Mouse (Mus musculus): Measurements from ENCODE around the gene Ephb6. TPM values are rescaled to one million over a fixed set of nuclear protein-coding genes. Genes with fewer than 3 reads are reported as not detected.
"Not testable (repeated sequence)": the region's sequence is repeated elsewhere in the genome, so short reads cannot be mapped to it uniquely, and the experiment has no call there.

The Ephb6 gene
- polyA plus RNA-seq, 1 experiment from 2014 or later = 11.9 TPM

GRCm38 (mm10) chr6:41562598-41562997, 42.7 kb upstream of the Ephb6 start:
- no peak for ATAC-seq (replicated peaks; ENCODE audit: low FRiP score, low read depth)
- Histone ChIP-seq H3K27ac (no peak overlapping the region), H3K36me3 (ENCODE audit: insufficient read depth, low read length) (no peaks in the 10 kb centered on the region), H3K4me2 (ENCODE audit: low read length) (no peak overlapping the region), H3K27me3 (ENCODE audit: insufficient read depth, low read length) (no peaks in the 10 kb centered on the region), H3K9ac (ENCODE audit: low read depth, low read length) (no peak overlapping the region), H3K4me1 (replicated peaks; ENCODE audit: insufficient read depth, low read length) (no peaks in the 10 kb centered on the region), H3K4me3 (replicated peaks; ENCODE audit: low read depth, low read length) (no peak overlapping the region), H3K9me3 (replicated peaks; ENCODE audit: low read length) (no peaks in the 10 kb centered on the region)
- no peak for TF ChIP-seq CTCF (IDR thresholded peaks at IDR 0.05; ENCODE audit: low read depth)
- DNase-seq (ENCODE audit: low spot score) = no peak
- WGBS = 88% methylated on average over 4 of the region's 4 CpGs

DNA sequence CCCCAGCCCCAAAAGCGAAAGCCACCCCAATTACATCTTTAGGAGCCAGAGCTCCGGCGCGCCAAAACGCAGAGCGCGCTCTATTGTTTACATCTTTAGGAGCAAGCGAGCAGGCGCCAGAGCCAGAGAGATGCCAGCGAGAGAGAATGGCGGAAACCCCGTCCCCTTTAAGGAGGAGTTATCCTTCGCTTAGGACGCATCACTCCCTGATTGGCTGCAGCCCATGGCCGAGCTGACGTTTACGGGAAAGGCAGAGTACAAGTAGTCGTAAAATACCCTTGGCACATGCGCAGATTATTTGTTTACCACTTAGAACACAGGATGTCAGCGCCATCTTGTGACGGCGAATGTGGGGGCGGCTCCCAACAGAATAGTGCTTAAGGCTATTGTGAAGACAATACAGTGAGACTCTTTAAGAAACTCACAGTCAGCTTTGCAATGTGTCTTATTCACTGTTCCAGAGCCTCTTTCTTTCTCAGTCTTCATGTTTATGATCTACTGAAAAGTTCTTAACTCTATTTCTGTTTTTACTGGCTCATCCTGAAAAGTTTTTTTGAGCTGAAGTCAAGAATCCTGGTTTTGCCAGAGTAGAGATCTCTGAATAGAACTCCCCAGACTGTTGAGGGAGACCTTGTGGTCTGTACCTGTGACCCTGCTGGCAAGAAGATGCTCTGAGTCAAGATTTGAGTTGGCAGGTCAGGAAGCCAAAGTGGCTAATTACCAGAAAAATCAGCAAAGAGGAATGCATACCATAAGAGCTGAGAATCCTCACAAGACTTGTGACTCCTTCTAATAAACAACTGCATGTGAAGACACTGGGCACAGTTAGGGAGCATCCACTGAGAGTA, 42.0 kb upstream of the Ephb6 start:
- H3K4me1 ChIP-seq (replicated peaks; ENCODE audit: insufficient read depth, low read length); H3K9ac ChIP-seq (ENCODE audit: low read depth, low read length); H3K27me3 ChIP-seq (ENCODE audit: insufficient read depth, low read length); H3K4me3 ChIP-seq (replicated peaks; ENCODE audit: low read depth, low read length); H3K27ac ChIP-seq; ATAC-seq (replicated peaks; ENCODE audit: low FRiP score, low read depth); H3K9me3 ChIP-seq (replicated peaks; ENCODE audit: low read length); H3K4me2 ChIP-seq (ENCODE audit: low read length); H3K36me3 ChIP-seq (ENCODE audit: insufficient read depth, low read length): not testable (repeated sequence)
- peak; percentile 11 for DNase-seq (ENCODE audit: low spot score)
- WGBS = 75% methylated on average over 4 of the region's 23 CpGs

DNA sequence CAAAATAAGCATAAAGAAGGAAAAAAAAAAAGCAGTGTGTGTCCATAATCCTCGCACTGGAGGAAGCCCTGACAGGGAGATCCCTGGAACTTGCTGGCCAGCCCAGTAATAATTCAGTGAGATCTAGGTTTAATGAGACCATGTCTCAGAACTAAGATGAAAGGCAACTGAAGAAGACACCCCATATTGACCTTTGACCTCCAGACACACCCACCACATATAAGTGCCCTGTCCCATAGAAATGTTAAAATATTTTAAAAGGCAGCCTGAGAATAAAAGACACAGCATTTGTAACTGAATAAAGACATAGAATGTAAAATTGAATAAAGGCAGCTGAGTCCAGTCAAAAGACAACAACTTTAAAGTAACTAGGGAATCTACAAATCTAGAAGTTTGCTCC, 40.0 kb upstream of the Ephb6 start:
- H3K9me3 ChIP-seq (replicated peaks; ENCODE audit: low read length) = no peaks in the 10 kb centered on the region
- DNase-seq (ENCODE audit: low spot score) (no peak), ATAC-seq (replicated peaks; ENCODE audit: low FRiP score, low read depth) (no peak)
- 64% methylated on average over 1 of the region's 1 CpGs for WGBS
- no peaks in the 10 kb centered on the region for H3K36me3 ChIP-seq (ENCODE audit: insufficient read depth, low read length)
- no peak overlapping the region for H3K4me3 ChIP-seq (replicated peaks; ENCODE audit: low read depth, low read length)
- H3K27me3 ChIP-seq (ENCODE audit: insufficient read depth, low read length) = no peaks in the 10 kb centered on the region
- TF ChIP-seq CTCF (IDR thresholded peaks at IDR 0.05; ENCODE audit: low read depth) = no peak
- H3K27ac ChIP-seq = no peak overlapping the region
- H3K9ac ChIP-seq (ENCODE audit: low read depth, low read length) = no peak overlapping the region
- no peak overlapping the region for H3K4me2 ChIP-seq (ENCODE audit: low read length)
- H3K4me1 ChIP-seq (replicated peaks; ENCODE audit: insufficient read depth, low read length) = no peaks in the 10 kb centered on the region

- H3K27me3 ChIP-seq (ENCODE audit: insufficient read depth, low read length) = no peaks in the 10 kb centered on the region
- ATAC-seq (replicated peaks; ENCODE audit: low FRiP score, low read depth) = no peak
- H3K4me3 ChIP-seq (replicated peaks; ENCODE audit: low read depth, low read length) = no peak overlapping the region
- DNase-seq (ENCODE audit: low spot score) = no peak
- no peak overlapping the region for H3K9ac ChIP-seq (ENCODE audit: low read depth, low read length)
- 88% methylated on average over 4 of the region's 4 CpGs for WGBS
- H3K4me2 ChIP-seq (ENCODE audit: low read length) = no peak overlapping the region
- TF ChIP-seq CTCF (IDR thresholded peaks at IDR 0.05; ENCODE audit: low read depth) = no peak
- H3K36me3 ChIP-seq (ENCODE audit: insufficient read depth, low read length) = no peaks in the 10 kb centered on the region
- no peaks in the 10 kb centered on the region for H3K4me1 ChIP-seq (replicated peaks; ENCODE audit: insufficient read depth, low read length)
- H3K9me3 ChIP-seq (replicated peaks; ENCODE audit: low read length) = no peaks in the 10 kb centered on the region
- H3K27ac ChIP-seq = no peak overlapping the region
These were observed 38.3 kb upstream of the Ephb6 start for GRCm38 (mm10) chr6:41566965-41567364.

DNA sequence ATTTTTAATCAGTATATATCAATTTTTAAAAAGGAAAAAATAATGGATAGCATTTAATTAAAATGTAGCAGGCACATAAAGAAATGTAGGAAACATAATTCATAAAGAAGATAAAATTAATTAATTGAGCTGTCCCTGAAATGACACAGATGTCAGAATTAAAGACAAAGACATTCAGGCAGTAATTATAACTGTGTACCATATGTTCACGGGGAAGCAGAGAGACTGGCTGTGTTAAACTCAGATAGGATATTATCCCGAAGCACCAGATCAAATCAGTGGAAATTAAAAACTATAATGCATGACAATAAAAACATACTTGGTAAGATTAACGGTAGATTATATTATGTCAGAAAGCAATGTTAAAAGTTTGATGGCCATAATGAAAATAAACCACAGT, 36.2 kb upstream of the Ephb6 start:
- no peak overlapping the region for H3K4me3 ChIP-seq (replicated peaks; ENCODE audit: low read depth, low read length)
- H3K4me2 ChIP-seq (ENCODE audit: low read length) = no peak overlapping the region
- no peak overlapping the region for H3K27ac ChIP-seq
- H3K9ac ChIP-seq (ENCODE audit: low read depth, low read length) = no peak overlapping the region
- H3K9me3 ChIP-seq (replicated peaks; ENCODE audit: low read length) = no peaks in the 10 kb centered on the region
- WGBS = 73% methylated on average over 3 of the region's 3 CpGs
- no peaks in the 10 kb centered on the region for H3K27me3 ChIP-seq (ENCODE audit: insufficient read depth, low read length)
- H3K4me1 ChIP-seq (replicated peaks; ENCODE audit: insufficient read depth, low read length) = no peaks in the 10 kb centered on the region
- ATAC-seq (replicated peaks; ENCODE audit: low FRiP score, low read depth) (no peak), DNase-seq (ENCODE audit: low spot score) (no peak)
- H3K36me3 ChIP-seq (ENCODE audit: insufficient read depth, low read length) = no peaks in the 10 kb centered on the region
- no peak for TF ChIP-seq CTCF (IDR thresholded peaks at IDR 0.05; ENCODE audit: low read depth)

DNA sequence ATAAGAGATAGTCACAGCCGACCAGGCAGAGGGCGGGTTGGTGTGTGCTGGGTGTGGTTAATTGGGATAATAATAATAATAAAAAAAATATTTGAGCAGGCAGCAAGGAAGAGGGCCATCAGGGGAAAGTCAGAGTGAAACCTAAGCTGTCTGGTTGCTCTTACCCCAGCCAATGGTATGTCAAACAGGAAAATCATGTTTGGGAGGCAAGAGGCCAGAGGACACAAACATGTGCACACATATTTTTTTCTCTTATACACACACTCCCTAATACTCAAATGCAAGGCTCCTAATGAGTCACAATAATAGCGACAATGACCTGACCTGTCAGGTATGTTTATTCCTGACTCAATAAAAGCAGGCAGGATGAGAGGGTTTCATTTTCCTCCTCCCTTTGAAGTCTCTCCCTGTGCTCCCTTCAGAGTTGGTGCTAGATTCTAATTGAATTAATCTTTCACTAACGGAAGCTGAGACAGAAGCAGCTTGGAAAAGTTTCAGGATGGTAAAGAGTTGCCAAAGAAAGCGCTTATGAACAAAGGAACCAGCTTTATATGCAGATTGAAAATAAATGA, 28.7 kb upstream of the Ephb6 start:
- 43% methylated on average over 5 of the region's 5 CpGs for WGBS
- ATAC-seq (replicated peaks; ENCODE audit: low FRiP score, low read depth) = peak; percentile 46; the same call in 1 of the 2 replicates

More for the DNA sequence above, 28.7 kb upstream of the Ephb6 start:
- no peak overlapping the region for H3K27ac ChIP-seq
- H3K4me1 ChIP-seq (replicated peaks; ENCODE audit: insufficient read depth, low read length) = no peaks in the 10 kb centered on the region
- TF ChIP-seq CTCF (IDR thresholded peaks at IDR 0.05; ENCODE audit: low read depth) = no peak
- no peak overlapping the region for H3K9ac ChIP-seq (ENCODE audit: low read depth, low read length)
- no peaks in the 10 kb centered on the region for H3K27me3 ChIP-seq (ENCODE audit: insufficient read depth, low read length)
- no peaks in the 10 kb centered on the region for H3K36me3 ChIP-seq (ENCODE audit: insufficient read depth, low read length)
- DNase-seq (ENCODE audit: low spot score) = no peak
- H3K4me3 ChIP-seq (replicated peaks; ENCODE audit: low read depth, low read length) = no peak overlapping the region
- no peak overlapping the region for H3K4me2 ChIP-seq (ENCODE audit: low read length)
- no peaks in the 10 kb centered on the region for H3K9me3 ChIP-seq (replicated peaks; ENCODE audit: low read length)
